Mouse (Mus musculus): ENCODE data around the gene Syt2.

- TF ChIP-seq EP300 (IDR thresholded peaks at IDR 0.05): no peak
- no peak for TF ChIP-seq CTCF (IDR thresholded peaks at IDR 0.05)
These were observed 67.0 kb downstream of the Syt2 start for GRCm38 (mm10) chr1:134713421-134713969.

All from lung, postnatal 0 days (tissue).